Mouse (Mus musculus) cerebellum, postnatal 25 days (tissue): ENCODE measurements around the gene Rps19bp1.
A peak's percentile ranks its signal among the peaks of the same experiment; 100 is the strongest.

Experiments
- DNase-seq, 2 experiments: peaks; one replicate each; pipeline ENCODE4 v3.0.0; 2021; ENCODE audit warnings: mixed read lengths in 2 of 2

The Rps19bp1 gene

GRCm38 (mm10) chr15:80263610-80264575 is at the start of gene Rps19bp1:
Gene Rps19bp1 (minus strand): TSS chr15:80264315.
- peak; percentile 87 to 92 for DNase-seq

GRCm38 (mm10) chr15:80306146-80306545 is 42.0 kb upstream of the Rps19bp1 start:
- DNase-seq, result no peak

GRCm38 (mm10) chr15:80304188-80304587 is 40.1 kb upstream of the Rps19bp1 start:
- no peak for DNase-seq

- peak; percentile 55 to 57 for DNase-seq
These were observed 39.7 kb upstream of the Rps19bp1 start for GRCm38 (mm10) chr15:80303779-80304178.

- no peak for DNase-seq
These were observed 33.0 kb upstream of the Rps19bp1 start for GRCm38 (mm10) chr15:80297146-80297545.

- peak; percentile 82 to 87 for DNase-seq
These were observed 25.3 kb upstream of the Rps19bp1 start for GRCm38 (mm10) chr15:80289436-80289835.

- DNase-seq, result peak; percentile 76 to 77
These were observed 23.9 kb upstream of the Rps19bp1 start for GRCm38 (mm10) chr15:80288036-80288435.

- peak; percentile 84 to 87 for DNase-seq
These were observed 22.8 kb upstream of the Rps19bp1 start, which contains the start of gene Cacna1i for GRCm38 (mm10) chr15:80286851-80287415. Gene Cacna1i (plus strand): TSS chr15:80287238.

- peak; percentile 64 to 73 for DNase-seq
These were observed 16.5 kb upstream of the Rps19bp1 start for GRCm38 (mm10) chr15:80280646-80281045.

- DNase-seq, result peak in 1 of 2 experiments; percentile 45
These were observed 14.9 kb upstream of the Rps19bp1 start for GRCm38 (mm10) chr15:80279053-80279452.

GRCm38 (mm10) chr15:80278121-80278759 is 14.1 kb upstream of the Rps19bp1 start:
- peak; percentile 72 to 76 for DNase-seq

- DNase-seq, result peak in 1 of 2 experiments; percentile 44
These were observed 13.5 kb upstream of the Rps19bp1 start for GRCm38 (mm10) chr15:80277625-80278024.

GRCm38 (mm10) chr15:80277107-80277506 is 13.0 kb upstream of the Rps19bp1 start:
- DNase-seq, result peak; percentile 67 to 76

GRCm38 (mm10) chr15:80271858-80272396 is 7.8 kb upstream of the Rps19bp1 start:
- no peak for DNase-seq

GRCm38 (mm10) chr15:80266281-80266680 is 2.2 kb upstream of the Rps19bp1 start:
- peak; percentile 85 to 92 for DNase-seq

- no peak for DNase-seq
These were observed 3.0 kb downstream of the Rps19bp1 start for GRCm38 (mm10) chr15:80261100-80261499.

GRCm38 (mm10) chr15:80260677-80261076 is 3.4 kb downstream of the Rps19bp1 start:
- peak; percentile 93 to 95 for DNase-seq

GRCm38 (mm10) chr15:80259406-80260045 is 4.6 kb downstream of the Rps19bp1 start:
- no peak for DNase-seq

GRCm38 (mm10) chr15:80258240-80259170 is 5.6 kb downstream of the Rps19bp1 start:
- no peak for DNase-seq

GRCm38 (mm10) chr15:80257602-80258239 is 6.4 kb downstream of the Rps19bp1 start:
- DNase-seq, result peak; percentile 50 to 65
